Mouse (Mus musculus) limb, embryonic 14.5 days (tissue): ENCODE data around the gene Dazap2. TPM values are rescaled to one million over a fixed set of nuclear protein-coding genes. Genes with fewer than 3 reads are reported as not detected.

Source experiments
- ATAC-seq: fragments of 200-750 bp; cut with Nextera tagmentation; 2 replicates; pipeline ENCODE4 v1.8.0; 2017; ENCODE audit warnings: low read depth, moderate number of reproducible peaks, moderate TSS enrichment; ENCODE audit not compliant: low FRiP score
- DNase-seq: peaks from one replicate; pipeline ENCODE4 v3.0.0-alpha.2; 2015; ENCODE audit warnings: low spot score
- H3K27ac ChIP-seq: fragments of 300-500 bp; sonication (generic); replicated peaks from 2 replicates; pipeline ENCODE4 v1.5.1; 2014; ENCODE audit warnings: low read depth, mild to moderate bottlenecking, low read length, moderate library complexity, mixed read lengths
- H3K27me3 ChIP-seq: fragments of 300-500 bp; sonication (generic); 2 replicates; pipeline ENCODE4 v1.6.1; 2014; ENCODE audit warnings: low read length, mixed read lengths; ENCODE audit not compliant: control insufficient read depth, insufficient read depth
- H3K36me3 ChIP-seq: fragments of 300-500 bp; sonication (generic); 2 replicates; pipeline ENCODE4 v1.6.1; 2014; ENCODE audit warnings: mild to moderate bottlenecking, low read length, moderate library complexity, mixed read lengths; ENCODE audit not compliant: control insufficient read depth, insufficient read depth
- H3K4me1 ChIP-seq: fragments of 300-500 bp; sonication (generic); 2 replicates; pipeline ENCODE4 v1.6.1; 2014; ENCODE audit warnings: antibody characterized with exemption, low read length, mixed read lengths; ENCODE audit not compliant: control insufficient read depth, insufficient read depth
- H3K4me2 ChIP-seq: fragments of 300-500 bp; sonication (generic); replicated peaks from 2 replicates; pipeline ENCODE4 v1.6.1; 2014; ENCODE audit warnings: low read depth, mild to moderate bottlenecking, low read length, moderate library complexity; ENCODE audit not compliant: severe bottlenecking
- H3K4me3 ChIP-seq: fragments of 300-500 bp; sonication (generic); replicated peaks from 2 replicates; pipeline ENCODE4 v1.5.1; 2014; ENCODE audit warnings: low read length
- H3K9ac ChIP-seq: fragments of 300-500 bp; sonication (generic); 2 replicates; pipeline ENCODE4 v1.6.1; 2014; ENCODE audit warnings: mild to moderate bottlenecking, low read depth, low read length, moderate library complexity; ENCODE audit not compliant: severe bottlenecking
- H3K9me3 ChIP-seq: fragments of 300-500 bp; sonication (generic); 2 replicates; pipeline ENCODE4 v1.6.1; 2016; ENCODE audit warnings: low read length; ENCODE audit not compliant: control insufficient read depth
- POLR2A ChIP-seq: fragments of 200-500 bp; IDR thresholded peaks from 2 replicates; pipeline ENCODE4 v1.8.0; 2012; ENCODE audit warnings: inconsistent platforms, mild to moderate bottlenecking, moderate library complexity, borderline replicate concordance; ENCODE audit not compliant: insufficient read depth, insufficient read length; ENCODE audit errors: extremely low read depth
- WGBS: fragments of 180-500 bp; shearing (Covaris S2); extraction: QIAGEN DNeasy Blood & Tissue Kit; methylation state at CpG from one replicate; pipeline ENCODE4 v1.1.7; 2014; 5-methylcytosine and 5-hydroxymethylcytosine counted together
- polyA plus RNA-seq, 2 experiments: library from polyadenylated mRNA; depleted of rRNA in 1 of 2; stranded (reverse) in 1 of 2; unstranded in 1 of 2; fragments of >200 nt; fragmentation: Nextera tagmentation in 1 of 2; extraction: Ambion mirVana in 1 of 2; gene quantifications; 2 replicates each; pipeline versions ENCODE4 v1.2.1 to v1.2.3; 2012 to 2014

Dazap2 gene
- polyA plus RNA-seq, 2 experiments: 139 to 185 TPM

DNA sequence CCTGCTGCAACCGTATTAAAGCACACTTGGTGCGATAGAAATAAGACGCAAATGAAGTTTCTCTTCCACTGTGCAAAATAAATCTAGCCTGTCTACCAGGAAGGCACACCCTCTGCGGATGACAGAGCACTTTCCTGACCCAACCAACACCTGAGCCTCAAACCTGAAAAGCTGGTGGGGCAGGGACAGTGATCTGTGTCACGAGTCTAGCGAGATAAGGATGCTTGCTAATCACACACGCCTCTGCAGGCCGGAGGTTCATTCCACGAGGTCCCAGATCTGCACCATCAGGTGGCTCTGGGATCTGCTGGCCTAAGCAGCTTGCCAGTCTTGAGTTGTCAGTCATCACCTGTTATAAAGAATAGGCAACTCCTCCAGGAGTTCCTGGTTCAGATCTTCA lies 36.5 kb downstream of the Dazap2 start:
- TF ChIP-seq POLR2A: no peak
- no peaks in the 10 kb centered on the region for H3K27me3 ChIP-seq
- no peak overlapping the region for H3K27ac ChIP-seq
- no peak for DNase-seq
- no peak for ATAC-seq
- no peaks in the 10 kb centered on the region for H3K4me1 ChIP-seq
- no peak overlapping the region for H3K4me2 ChIP-seq
- H3K9ac ChIP-seq: no peak overlapping the region
- no peaks in the 10 kb centered on the region for H3K36me3 ChIP-seq
- H3K9me3 ChIP-seq: no peaks in the 10 kb centered on the region
- H3K4me3 ChIP-seq: no peak overlapping the region
- 76% methylated on average over 9 of the region's 9 CpGs for WGBS

DNA sequence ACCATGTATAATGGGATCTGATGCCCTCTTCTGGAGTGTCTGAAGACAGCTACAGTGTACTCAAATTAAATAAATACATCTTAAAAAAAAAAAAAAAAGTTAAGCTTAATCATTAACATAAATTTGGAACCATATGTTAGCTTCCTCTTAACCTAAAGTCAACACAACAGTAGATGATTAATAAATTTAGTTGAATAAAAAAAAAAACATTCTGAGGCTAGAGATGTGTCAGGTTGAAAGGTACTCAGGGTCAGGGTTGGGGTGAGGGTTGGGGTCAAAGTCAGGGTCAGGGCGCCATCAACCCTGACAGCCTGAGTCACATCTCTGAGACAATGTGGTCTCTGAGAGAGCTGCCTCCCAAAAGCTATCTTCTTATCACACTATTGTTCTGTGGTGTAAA lies 39.1 kb downstream of the Dazap2 start:
- H3K27me3 ChIP-seq: no peaks in the 10 kb centered on the region

DNA sequence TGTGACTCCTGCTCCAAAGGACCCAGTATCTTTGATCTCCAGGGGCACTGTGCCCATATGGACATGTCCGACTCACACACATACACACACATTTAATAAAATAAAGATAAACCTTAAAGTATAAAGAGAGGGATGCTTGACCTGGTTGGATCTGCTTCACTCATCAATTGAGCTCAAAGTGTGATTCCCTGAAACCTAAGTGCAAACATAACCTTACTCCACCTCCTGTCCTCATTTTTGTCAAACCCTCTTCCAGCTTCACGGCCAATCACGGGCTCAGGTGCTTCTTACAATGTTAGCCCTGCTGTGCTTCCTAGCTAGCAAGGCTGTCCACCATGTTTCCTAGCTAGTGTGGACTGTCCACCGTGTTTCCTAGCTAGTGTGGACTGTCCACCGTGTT lies 40.1 kb downstream of the Dazap2 start:
- DNase-seq (no peak), ATAC-seq (no peak)
- Histone ChIP-seq H3K4me3 (no peak overlapping the region), H3K27ac (no peak overlapping the region), H3K9ac (no peak overlapping the region), H3K9me3 (no peaks in the 10 kb centered on the region), H3K4me1 (no peaks in the 10 kb centered on the region), H3K4me2 (no peak overlapping the region), H3K36me3 (no peaks in the 10 kb centered on the region), H3K27me3 (no peaks in the 10 kb centered on the region)
- WGBS: 86% methylated on average over 5 of the region's 5 CpGs
- no peak for TF ChIP-seq POLR2A

More for the DNA sequence above, 39.1 kb downstream of the Dazap2 start:
- no peak overlapping the region for H3K9ac ChIP-seq
- H3K9me3 ChIP-seq: no peaks in the 10 kb centered on the region
- H3K4me2 ChIP-seq: no peak overlapping the region
- ATAC-seq (no peak), DNase-seq (no peak)
- H3K4me3 ChIP-seq: no peak overlapping the region
- no peak overlapping the region for H3K27ac ChIP-seq
- no peak for TF ChIP-seq POLR2A
- H3K4me1 ChIP-seq: no peaks in the 10 kb centered on the region
- H3K36me3 ChIP-seq: no peaks in the 10 kb centered on the region
- 88% methylated on average over 1 of the region's 1 CpGs for WGBS

DNA sequence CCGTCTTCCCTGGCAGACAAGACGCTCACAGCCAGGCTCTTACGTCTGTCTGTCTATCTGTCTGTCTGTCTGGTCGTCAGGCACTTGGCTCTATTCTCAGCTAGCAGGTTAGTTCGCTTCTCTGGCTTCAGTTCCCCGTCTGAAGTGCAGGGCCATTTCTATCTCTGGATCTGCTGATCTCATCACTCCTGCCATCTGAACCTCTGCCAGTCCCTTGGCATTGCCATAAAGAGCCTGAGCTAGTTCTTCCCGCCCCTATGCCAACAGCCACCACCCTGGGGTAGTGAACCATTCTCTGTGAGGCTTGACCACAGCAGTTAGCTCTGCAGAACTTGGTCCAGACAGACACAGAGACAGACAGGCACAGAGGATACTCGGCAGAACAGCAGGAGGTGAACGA lies 45.2 kb downstream of the Dazap2 start:
- H3K36me3 ChIP-seq: no peaks in the 10 kb centered on the region
- no peaks in the 10 kb centered on the region for H3K27me3 ChIP-seq
- no peak for DNase-seq
- no peak overlapping the region for H3K4me2 ChIP-seq
- H3K9me3 ChIP-seq: no peaks in the 10 kb centered on the region
- no peak for TF ChIP-seq POLR2A
- H3K27ac ChIP-seq: no peak overlapping the region
- H3K4me1 ChIP-seq: no peaks in the 10 kb centered on the region
- WGBS: 81% methylated on average over 9 of the region's 9 CpGs
- H3K4me3 ChIP-seq: no peak overlapping the region
- no peak for ATAC-seq
- no peak overlapping the region for H3K9ac ChIP-seq

DNA sequence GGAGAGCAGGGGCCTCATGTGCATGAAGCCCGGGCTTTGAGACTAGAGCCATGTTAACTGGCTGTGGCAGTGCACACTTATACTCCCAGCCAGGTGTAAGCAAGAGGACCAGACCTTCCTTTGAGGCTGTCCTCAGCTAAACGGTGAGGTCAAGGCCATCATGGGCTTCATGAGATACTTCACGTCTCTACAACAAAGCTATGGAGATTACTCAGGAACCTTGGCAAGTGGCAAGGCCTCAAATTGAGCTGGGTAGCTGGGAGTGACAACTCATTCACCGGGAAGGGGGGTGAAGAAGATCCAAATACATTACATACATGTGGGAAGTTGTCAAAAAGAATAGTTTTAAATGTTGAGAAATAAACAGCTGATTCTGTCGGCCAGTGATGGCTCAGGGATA lies 45.7 kb downstream of the Dazap2 start:
- DNase-seq (no peak), ATAC-seq (no peak)
- Histone ChIP-seq H3K4me2 (no peak overlapping the region), H3K9me3 (no peaks in the 10 kb centered on the region), H3K9ac (no peak overlapping the region), H3K4me1 (no peaks in the 10 kb centered on the region), H3K36me3 (no peaks in the 10 kb centered on the region), H3K27ac (no peak overlapping the region), H3K4me3 (no peak overlapping the region), H3K27me3 (no peaks in the 10 kb centered on the region)
- WGBS: 91% methylated on average over 5 of the region's 5 CpGs
- no peak for TF ChIP-seq POLR2A

DNA sequence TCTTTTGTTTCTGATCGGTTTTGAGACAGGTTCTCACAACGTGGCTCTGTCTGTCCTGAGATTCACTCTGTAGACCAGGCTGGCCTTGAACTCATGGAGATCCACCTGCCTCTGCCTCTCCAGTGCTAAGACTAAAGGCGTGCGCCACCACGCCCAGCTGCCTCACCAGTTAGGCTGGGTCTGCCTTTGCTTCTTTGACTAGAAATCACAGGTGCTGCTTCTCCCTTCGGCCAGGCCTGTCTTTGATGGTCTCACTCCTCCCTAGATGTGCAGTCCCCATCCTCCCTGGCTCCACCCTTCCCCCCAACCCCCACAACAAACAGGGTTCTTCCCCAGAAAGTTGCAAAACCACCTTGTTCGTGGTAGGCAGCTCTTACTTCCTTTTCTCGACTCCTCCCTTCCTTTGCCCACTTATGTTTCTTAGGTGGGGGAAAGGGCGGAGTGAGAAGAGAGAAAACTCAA lies 49.7 kb downstream of the Dazap2 start:
- Histone ChIP-seq H3K4me3 (no peak overlapping the region), H3K27me3 (no peaks in the 10 kb centered on the region), H3K36me3 (no peaks in the 10 kb centered on the region), H3K27ac (no peak overlapping the region), H3K9ac (no peak overlapping the region), H3K4me2 (no peak overlapping the region), H3K4me1 (no peaks in the 10 kb centered on the region), H3K9me3 (no peaks in the 10 kb centered on the region)
- no peak for DNase-seq
- 73% methylated on average over 9 of the region's 9 CpGs for WGBS
- ATAC-seq: no peak
- no peak for TF ChIP-seq POLR2A
